Mouse (Mus musculus) MEL (cell line): ENCODE results near the gene Dhdh.
A peak's percentile ranks its signal among the peaks of the same experiment; 100 is the strongest.
"Not testable (repeated sequence)": the region's sequence is repeated elsewhere in the genome, so short reads cannot be mapped to it uniquely, and the experiment has no call there.

Source experiments
- POLR2A ChIP-seq, 2 experiments: IDR thresholded peaks; 2 replicates each; pipeline ENCODE4 v1.6.1; 2011 to 2012; ENCODE audit warnings: low read length in 2 of 2, mild to moderate bottlenecking in 2 of 2, control low read depth in 1 of 2, improper control_type of control experiment in 1 of 2, low read depth in 1 of 2, moderate library complexity in 1 of 2; ENCODE audit not compliant: control insufficient read depth in 1 of 2, insufficient read depth in 1 of 2, poor library complexity in 1 of 2
- ZNF384 ChIP-seq: IDR thresholded peaks from 2 replicates; pipeline ENCODE4 v1.6.1; 2012; ENCODE audit warnings: low read depth, mild to moderate bottlenecking, inconsistent platforms, low read length, improper control_type of control experiment

DNA sequence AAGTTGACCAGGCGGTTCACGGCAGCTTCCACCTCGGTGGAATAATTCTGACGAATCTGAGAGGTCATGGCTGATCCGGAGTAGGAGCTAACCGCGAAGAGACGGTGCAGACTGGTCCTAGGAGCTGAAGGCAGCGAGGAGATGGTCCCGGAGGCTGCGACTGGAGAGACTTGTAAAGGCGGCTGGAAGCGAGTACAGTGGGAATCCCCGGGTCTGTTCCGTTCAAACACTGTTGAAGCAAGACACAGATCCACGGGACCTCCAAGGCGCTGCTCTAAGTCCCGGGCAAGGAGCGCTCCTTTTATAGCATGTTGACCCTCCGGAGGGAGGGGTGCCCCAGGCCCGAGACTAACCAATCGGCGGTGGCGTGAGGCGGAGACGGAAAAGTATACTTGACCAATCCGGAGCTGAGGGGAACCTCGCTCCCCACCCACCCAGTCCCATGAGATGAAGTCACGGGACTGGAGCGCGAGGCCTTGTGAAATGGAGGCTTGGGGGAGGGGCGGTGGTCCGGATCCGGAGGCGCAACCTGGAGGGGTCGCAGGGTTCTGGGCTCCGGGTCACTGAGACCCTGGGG is 29.0 kb downstream of the Dhdh start, which contains the start of gene Ftl1:
- peak; percentile 94 to 97 for TF ChIP-seq POLR2A (IDR thresholded peaks at IDR 0.05; ENCODE audit: control insufficient read depth in 1 of 2, insufficient read depth in 1 of 2, low read depth in 1 of 2, low read length in 2 of 2, poor library complexity in 1 of 2)
- not testable (repeated sequence) for TF ChIP-seq ZNF384
